Mouse (Mus musculus): ENCODE results near the gene Mob1b.

The Mob1b gene

DNA sequence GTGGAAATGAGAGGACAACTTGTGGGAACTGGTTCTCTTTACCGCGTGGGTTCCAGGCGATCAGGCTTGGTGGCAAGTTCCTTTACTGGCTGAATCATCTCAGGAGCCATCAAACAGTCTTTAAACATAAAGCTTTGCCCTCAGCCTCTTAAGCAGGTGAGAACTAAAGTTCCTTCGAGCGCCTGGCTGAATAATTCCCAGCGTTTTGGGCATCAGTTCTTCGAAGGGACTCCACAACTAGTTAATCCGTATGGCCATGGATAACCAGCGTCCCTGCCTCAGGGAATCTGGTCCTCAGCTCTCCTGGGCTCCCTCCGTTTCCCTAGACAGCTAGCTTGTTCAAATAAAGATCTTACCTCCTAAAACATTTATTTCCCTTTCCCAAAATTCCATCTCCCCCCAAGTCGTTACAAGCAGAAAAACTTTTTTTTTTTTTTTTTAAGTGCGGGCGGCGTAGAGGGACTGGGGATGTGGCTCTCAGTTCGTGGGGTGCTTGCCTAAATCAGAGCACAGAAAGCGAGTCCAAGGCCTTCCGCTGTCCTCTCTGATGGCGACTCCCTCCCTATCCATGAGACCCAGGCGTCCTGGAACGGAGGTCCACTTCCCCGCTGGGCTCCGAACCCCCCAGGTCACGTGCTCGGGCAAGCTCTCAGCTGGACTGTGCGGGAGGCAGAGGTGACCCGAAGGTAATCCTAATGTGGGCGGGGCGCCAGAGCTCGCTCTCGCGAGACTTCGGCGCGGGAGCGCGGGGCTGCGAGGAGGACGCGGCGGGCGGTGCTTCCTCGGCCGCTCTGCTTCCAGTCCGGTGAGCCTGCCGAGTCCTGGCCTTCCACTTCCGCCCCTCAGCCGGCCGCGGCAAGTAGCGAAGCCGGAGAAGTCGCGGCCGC, at the start of gene Mob1b:
Gene Mob1b (plus strand): TSS at position 740 of the 887 bp plus-strand sequence.
- DNase-seq (ENCODE audit: low spot score in 2 of 2): peak; percentile 92 to 94

- no peak for DNase-seq (ENCODE audit: low spot score in 2 of 2)
These were observed 45.8 kb upstream of the Mob1b start for GRCm38 (mm10) chr5:88674703-88675442.

DNA sequence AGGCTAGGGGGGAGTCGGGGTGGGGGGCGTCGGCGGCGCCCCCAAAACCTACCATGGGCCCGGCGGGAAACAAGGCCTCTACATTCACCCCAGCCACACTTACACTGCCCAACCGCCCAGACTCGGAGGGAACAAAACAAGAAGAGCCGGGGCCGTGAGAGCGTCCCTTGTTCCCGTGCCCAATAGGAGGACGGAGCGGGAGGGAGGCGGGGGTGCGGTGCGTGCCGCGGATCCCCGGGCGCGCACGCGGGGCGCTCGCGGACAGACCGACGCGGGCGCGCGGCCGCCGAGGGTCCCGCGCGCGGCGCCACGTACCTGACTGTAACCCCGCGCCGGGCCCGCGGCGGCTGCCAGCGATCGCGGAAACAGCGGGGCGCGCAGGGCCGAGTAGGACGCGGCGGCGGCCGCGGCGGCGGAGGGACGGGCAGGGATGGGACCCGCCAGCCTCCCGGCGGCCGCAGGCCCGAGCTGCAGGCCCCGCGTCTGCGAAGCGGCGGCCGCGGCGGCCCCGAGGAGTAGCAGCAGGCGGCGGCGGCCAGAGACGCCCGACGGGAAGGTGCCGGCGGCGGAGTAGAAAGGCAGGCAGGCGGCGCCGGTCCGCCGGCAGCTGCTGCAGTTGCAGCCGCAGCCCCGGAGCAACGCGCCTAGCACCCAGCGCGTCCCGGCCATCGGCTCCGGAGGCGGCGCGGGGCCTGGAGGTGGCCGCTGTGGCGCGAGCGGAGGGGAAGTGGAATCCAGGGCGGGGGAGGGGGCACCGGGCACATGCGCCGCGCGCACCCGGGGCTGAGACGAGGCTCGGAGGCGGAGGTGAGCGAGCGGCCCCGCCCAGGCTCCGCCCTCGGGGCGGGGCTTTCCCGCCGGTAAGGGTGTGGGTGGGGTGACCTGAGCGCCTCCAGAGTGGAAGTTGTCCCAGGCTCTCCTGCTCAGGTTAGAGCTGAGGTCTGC, 44.9 kb upstream of the Mob1b start, which contains the start of gene Grsf1:
Gene Grsf1 (minus strand): TSS at position 729 of the 945 bp plus-strand sequence.
- DNase-seq (ENCODE audit: low spot score in 2 of 2): peak; percentile 68 to 84

- DNase-seq (ENCODE audit: low spot score in 2 of 2): no peak
These were observed 41.7 kb upstream of the Mob1b start for GRCm38 (mm10) chr5:88678929-88679328.

GRCm38 (mm10) chr5:88679341-88679740, 41.3 kb upstream of the Mob1b start:
- DNase-seq (ENCODE audit: low spot score in 2 of 2): no peak

DNA sequence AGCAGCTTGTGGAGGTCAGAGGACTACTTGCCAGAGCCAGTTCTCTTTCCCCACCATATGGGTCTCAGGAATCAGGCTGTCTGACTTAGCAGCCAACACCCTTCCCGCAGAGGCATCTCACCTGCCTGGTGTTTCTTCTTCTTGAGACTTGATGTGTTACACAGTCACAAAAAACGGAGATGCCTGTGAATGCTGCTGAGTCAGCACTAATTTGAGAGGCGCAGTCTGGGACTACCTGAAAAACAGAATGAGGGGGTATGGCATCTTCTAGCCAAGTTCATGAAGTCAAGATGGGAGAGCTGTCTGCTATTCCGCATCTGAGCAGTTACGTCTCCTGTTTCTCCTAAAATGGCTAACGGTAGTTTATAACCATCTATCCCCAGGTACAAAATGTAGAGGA, 40.1 kb upstream of the Mob1b start:
- no peak for DNase-seq (ENCODE audit: low spot score in 2 of 2)

DNA sequence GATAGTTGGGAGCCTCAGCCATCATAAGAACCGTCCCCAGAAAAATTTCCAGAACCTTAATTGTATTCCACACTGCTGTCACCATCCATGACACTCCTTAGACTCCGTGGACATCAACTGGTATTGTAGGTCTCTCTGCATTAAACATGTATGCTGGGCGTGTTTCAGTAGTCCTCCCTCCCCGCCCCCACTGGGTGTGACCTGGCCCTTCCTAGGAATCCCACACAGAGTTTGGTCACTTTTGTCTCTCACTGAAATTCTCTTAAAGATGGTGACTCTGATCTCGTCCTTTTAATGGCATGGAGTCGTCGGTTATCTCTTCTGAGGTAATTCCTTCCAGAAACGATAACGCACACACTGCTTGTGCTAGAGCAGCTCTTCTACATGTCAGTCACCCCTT, 36.9 kb upstream of the Mob1b start:
- DNase-seq (ENCODE audit: low spot score in 2 of 2): no peak

DNA sequence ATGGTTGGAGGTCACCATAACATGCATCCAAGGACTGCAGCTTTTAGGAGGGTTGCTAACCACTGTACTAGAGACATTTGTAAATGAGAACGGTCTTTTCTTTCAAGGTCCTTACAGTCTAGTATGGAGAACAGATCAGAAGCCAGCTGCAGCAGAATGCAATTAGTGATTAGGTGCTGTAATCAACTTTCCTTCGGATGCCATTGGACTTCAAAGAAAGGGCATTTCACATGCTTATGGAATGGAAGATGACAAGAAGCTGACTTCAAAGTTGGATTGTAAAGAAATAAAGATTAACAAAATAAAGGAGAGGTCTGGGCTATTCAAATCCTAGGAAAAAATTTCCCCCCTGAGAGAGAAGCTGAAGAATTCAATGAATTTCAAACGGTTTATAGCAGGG, 36.4 kb upstream of the Mob1b start:
- DNase-seq (ENCODE audit: low spot score in 2 of 2): no peak

DNA sequence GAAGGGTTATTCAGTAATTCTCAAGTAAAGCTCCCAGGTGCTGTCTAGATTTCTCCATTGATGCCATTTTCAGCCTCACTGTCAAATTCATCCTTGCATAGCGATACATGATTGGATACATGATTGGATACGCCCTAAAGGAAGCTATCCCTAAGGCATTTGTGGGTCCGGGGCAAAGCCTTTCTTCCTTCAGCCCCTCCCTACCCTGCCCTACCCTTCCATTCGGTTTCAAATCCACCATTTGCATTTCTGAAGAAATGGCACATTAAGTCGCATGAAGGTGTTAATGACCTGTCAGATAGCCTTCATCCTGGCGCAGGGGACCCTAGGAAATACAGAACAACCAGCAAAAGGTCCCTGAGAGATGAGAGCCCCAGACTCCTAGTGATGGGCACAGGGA, 35.3 kb upstream of the Mob1b start:
- no peak for DNase-seq (ENCODE audit: low spot score in 2 of 2)

DNA sequence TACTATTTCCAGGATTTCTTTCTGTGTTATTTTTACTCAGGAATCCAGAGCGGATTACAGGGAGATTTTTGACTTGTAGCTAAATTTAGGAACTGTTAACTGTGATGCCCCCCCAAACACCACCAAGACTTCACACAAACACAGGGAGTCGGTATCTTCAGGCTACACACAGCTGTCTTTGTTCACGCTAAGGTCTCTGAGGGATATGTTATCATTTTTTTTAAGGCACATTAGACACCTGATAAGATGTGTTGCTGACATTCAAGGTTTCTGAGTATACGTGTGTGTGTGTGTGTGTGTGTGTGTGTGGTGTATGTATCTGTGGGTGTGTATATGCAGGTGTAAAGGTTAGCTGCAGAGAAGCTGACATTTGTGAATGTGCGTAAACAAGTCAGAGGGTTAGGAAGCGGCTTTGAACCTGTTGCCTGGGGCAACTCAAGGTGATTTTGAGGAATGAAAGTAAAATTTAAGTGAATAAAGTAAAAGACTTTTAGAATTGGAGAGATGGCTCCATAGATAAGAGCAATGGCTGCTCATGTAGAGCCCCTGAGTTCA, 34.8 kb upstream of the Mob1b start:
- no peak for DNase-seq (ENCODE audit: low spot score in 2 of 2)

GRCm38 (mm10) chr5:88687996-88688406, 32.7 kb upstream of the Mob1b start:
- DNase-seq (ENCODE audit: low spot score in 2 of 2): no peak

GRCm38 (mm10) chr5:88688583-88689187, 32.0 kb upstream of the Mob1b start:
- DNase-seq (ENCODE audit: low spot score in 2 of 2): no peak

DNA sequence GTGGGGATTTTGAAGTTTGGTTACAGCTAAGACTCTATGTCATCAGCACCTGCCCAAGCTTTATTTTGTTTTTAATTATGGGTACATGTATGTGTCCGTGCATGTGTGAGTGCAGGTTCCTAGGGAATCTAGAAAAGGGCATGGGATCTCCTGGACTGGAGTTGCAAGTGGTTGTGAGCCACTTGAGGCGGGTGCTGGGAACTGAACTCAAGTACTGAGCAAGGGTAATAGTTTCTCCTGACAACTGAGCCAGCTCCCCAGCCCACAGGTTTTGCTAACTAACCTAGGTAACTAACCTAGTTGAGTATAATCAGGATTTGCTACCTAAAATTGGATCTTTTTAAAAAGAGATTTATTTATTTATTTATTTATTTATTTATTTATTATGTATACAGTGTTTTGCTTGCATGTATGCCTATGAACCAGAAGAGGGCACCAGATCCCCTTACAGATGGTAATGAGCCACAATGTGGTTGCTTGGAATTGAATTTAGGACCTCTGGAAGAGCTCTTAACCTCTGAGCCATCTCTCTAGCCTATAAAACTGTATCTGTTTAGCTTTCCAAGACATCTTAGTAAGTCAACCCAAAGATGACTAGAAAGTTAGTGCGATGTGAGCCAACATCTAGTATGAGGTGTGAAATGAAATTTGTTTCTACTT, 31.2 kb upstream of the Mob1b start:
- peak in 1 of 2 experiments; percentile 6 for DNase-seq (ENCODE audit: low spot score in 2 of 2)

DNA sequence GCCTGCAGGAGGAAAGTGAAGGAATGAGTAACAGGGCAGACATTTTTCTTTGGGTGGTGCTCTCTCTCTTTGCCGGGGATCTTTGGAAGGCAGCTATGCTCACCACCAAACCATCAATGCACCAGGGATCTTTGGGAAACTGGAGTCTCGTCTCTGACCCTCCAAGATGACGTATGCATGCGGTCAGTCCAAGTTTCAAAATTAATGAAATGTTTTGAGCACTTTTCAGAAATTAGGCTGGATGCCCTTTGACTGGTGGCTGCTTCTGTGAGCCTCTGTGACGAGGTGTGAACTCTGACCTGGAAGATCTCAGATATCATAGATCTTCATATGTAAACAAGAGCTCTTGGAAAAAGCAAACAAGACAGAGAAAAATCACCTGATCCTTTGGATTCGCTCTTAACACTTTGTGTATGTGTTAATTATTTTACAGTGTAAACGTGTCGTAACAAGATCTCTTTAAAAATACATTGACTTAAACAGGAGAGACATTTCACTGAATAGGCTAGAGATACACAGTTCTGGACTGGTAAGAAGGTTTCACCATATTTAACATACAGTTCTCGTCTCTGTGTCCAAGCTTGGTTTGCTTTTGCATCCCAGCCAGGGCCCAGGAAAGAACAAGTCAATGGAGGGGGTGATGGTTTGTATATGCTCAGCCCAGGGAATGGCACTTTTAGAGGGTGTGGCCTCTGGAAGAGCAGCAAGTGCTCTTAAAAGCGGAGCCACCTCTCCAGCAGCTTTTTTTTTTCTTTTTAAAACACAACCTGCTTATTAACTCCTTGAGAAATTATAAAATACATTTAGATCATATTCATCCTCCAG, 29.8 kb upstream of the Mob1b start:
- DNase-seq (ENCODE audit: low spot score in 2 of 2): no peak

GRCm38 (mm10) chr5:88691506-88692095, 29.1 kb upstream of the Mob1b start:
- no peak for DNase-seq (ENCODE audit: low spot score in 2 of 2)

DNA sequence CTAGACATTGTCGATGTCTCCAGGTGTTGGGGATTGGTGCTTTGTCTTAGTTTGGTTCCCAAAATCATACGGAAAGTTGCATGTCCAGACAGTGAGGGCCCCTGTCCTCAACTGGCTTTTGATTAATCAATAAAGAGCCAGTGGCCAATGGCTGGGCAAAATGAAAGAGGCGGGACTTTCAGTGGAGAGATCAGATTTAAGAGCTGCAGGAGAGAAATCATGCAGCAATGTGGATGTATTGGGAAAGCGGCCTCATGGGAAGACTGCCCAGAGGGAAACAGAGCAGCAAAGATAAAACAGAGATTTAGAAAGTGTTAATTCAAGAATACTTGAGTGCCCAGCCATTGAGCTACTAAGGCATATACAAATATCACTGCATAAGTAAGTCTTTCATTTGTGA, 28.1 kb upstream of the Mob1b start:
- no peak for DNase-seq (ENCODE audit: low spot score in 2 of 2)

- DNase-seq (ENCODE audit: low spot score in 2 of 2): no peak
These were observed 27.6 kb upstream of the Mob1b start for GRCm38 (mm10) chr5:88693057-88693456.

DNA sequence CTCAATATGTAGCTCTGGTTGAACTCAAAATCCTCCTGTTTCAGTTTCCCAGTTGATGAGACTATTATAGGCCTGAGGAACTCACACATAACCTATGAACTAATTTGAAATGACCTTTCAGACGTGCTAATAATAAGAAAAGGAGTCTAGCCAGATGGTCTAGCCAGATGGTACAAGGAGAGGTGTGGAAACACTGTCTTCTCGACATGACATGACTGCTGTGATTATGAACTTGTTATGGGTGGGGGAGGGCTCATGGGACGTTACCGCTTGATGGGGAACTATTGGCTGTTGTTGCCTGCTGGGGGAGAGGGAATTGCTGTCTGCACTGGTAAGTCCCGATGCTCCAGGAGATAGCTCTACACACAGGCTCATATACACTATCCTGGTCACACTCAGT, 23.4 kb upstream of the Mob1b start:
- DNase-seq (ENCODE audit: low spot score in 2 of 2): no peak

GRCm38 (mm10) chr5:88699251-88699913, 21.3 kb upstream of the Mob1b start:
- DNase-seq (ENCODE audit: low spot score in 2 of 2): no peak
